Mouse (Mus musculus) forebrain, postnatal 0 days (tissue): ENCODE measurements around the gene Tars2. TPM values are rescaled to one million over a fixed set of nuclear protein-coding genes. Genes with fewer than 3 reads are reported as not detected.

Source experiments
- ATAC-seq: fragments of 200-750 bp; cut with Nextera tagmentation; 2 replicates; pipeline ENCODE4 v1.8.0; 2017; ENCODE audit warnings: mild to moderate bottlenecking, moderate library complexity
- DNase-seq: peaks from one replicate; pipeline ENCODE4 v3.0.0-alpha.2; 2015
- H3K27ac ChIP-seq: fragments of 300-500 bp; sonication (generic); 2 replicates; pipeline ENCODE4 v1.5.1; 2014; ENCODE audit warnings: low read depth, mild to moderate bottlenecking, antibody characterized with exemption, low read length, moderate library complexity, mixed read lengths
- H3K27me3 ChIP-seq: fragments of 300-500 bp; sonication (generic); 2 replicates; pipeline ENCODE4 v1.6.1; 2014; ENCODE audit warnings: mild to moderate bottlenecking, low read length, mixed read lengths; ENCODE audit not compliant: insufficient read depth
- H3K36me3 ChIP-seq: fragments of 300-500 bp; sonication (generic); 2 replicates; pipeline ENCODE4 v1.6.1; 2014; ENCODE audit warnings: mild to moderate bottlenecking, moderate library complexity; ENCODE audit not compliant: insufficient read depth
- H3K4me1 ChIP-seq: fragments of 300-500 bp; sonication (generic); 2 replicates; pipeline ENCODE4 v1.6.1; 2014; ENCODE audit warnings: antibody characterized with exemption; ENCODE audit not compliant: insufficient read depth
- H3K4me2 ChIP-seq: fragments of 300-500 bp; sonication (generic); 2 replicates; pipeline ENCODE4 v1.6.1; 2014; ENCODE audit warnings: low read depth, mild to moderate bottlenecking, moderate library complexity
- H3K4me3 ChIP-seq: fragments of 300-500 bp; sonication (generic); 2 replicates; pipeline ENCODE4 v1.5.1; 2014; ENCODE audit warnings: low read depth, low read length, mixed read lengths
- H3K9ac ChIP-seq: fragments of 300-500 bp; sonication (generic); 2 replicates; pipeline ENCODE4 v1.6.1; 2014; ENCODE audit warnings: mild to moderate bottlenecking
- H3K9me3 ChIP-seq: fragments of 300-500 bp; sonication (generic); 2 replicates; pipeline ENCODE4 v1.6.1; 2016; ENCODE audit warnings: low read length
- CTCF ChIP-seq: sonication (generic); IDR thresholded peaks from 2 replicates; pipeline ENCODE4 v1.5.1; 2016; ENCODE audit warnings: antibody characterized with exemption, control low read depth, low read depth
- WGBS: fragments of 180-500 bp; shearing (Covaris S2); extraction: QIAGEN DNeasy Blood & Tissue Kit; methylation state at CpG from one replicate; pipeline ENCODE4 v1.1.7; 2014; 5-methylcytosine and 5-hydroxymethylcytosine counted together
- polyA plus RNA-seq: library from polyadenylated mRNA; unstranded; fragments of >200 nt; fragmentation: Nextera tagmentation; extraction: Ambion mirVana; gene quantifications from 2 replicates; pipeline ENCODE4 v1.2.1, GENCODE M21; 2015
- total RNA-seq: library from RNA; depleted of rRNA; stranded (reverse); fragments of >200 nt; gene quantifications from 2 replicates; pipeline ENCODE4 v1.2.3, GENCODE M21; 2014

Gene Tars2
- total and polyA plus RNA-seq, 2 experiments from 2014 or later, result 41.2 to 52.6 TPM

- TF ChIP-seq CTCF, result no peak
- H3K4me1 ChIP-seq, result no peaks in the 10 kb centered on the region
- H3K4me2 ChIP-seq, result no peak overlapping the region
- ATAC-seq (no peak), DNase-seq (no peak)
- no peaks in the 10 kb centered on the region for H3K36me3 ChIP-seq
- H3K27ac ChIP-seq, result no peak overlapping the region
- no peaks in the 10 kb centered on the region for H3K27me3 ChIP-seq
- no peaks in the 10 kb centered on the region for H3K9me3 ChIP-seq
- no peak overlapping the region for H3K9ac ChIP-seq
- whole genome bisulfite sequencing, result 91% methylated on average over 7 of the region's 7 CpGs
- H3K4me3 ChIP-seq, result no peak overlapping the region
These were observed 52.5 kb downstream of the Tars2 start for GRCm38 (mm10) chr3:95707497-95707896.

- no peaks in the 10 kb centered on the region for H3K4me1 ChIP-seq
- H3K4me2 ChIP-seq, result no peak overlapping the region
- H3K36me3 ChIP-seq, result no peaks in the 10 kb centered on the region
- no peak for TF ChIP-seq CTCF
- 89% methylated on average over 4 of the region's 4 CpGs for WGBS
- ATAC-seq, result no peak
- H3K27ac ChIP-seq, result no peak overlapping the region
- no peaks in the 10 kb centered on the region for H3K27me3 ChIP-seq
- no peak overlapping the region for H3K4me3 ChIP-seq
- H3K9me3 ChIP-seq, result no peaks in the 10 kb centered on the region
- no peak overlapping the region for H3K9ac ChIP-seq
- no peak for DNase-seq
These were observed 53.7 kb downstream of the Tars2 start for GRCm38 (mm10) chr3:95706273-95706672.

GRCm38 (mm10) chr3:95704612-95705011, 55.4 kb downstream of the Tars2 start:
- no peaks in the 10 kb centered on the region for H3K9me3 ChIP-seq
- no peaks in the 10 kb centered on the region for H3K4me1 ChIP-seq
- no peak for DNase-seq
- H3K27me3 ChIP-seq, result no peaks in the 10 kb centered on the region
- H3K36me3 ChIP-seq, result no peaks in the 10 kb centered on the region
- no peak for TF ChIP-seq CTCF
- H3K4me3 ChIP-seq, result no peak overlapping the region
- H3K9ac ChIP-seq, result no peak overlapping the region
- WGBS, result 87% methylated on average over 4 of the region's 4 CpGs
- no peak overlapping the region for H3K4me2 ChIP-seq
- no peak for ATAC-seq
- H3K27ac ChIP-seq, result no peak overlapping the region

- Histone ChIP-seq H3K9ac (no peak overlapping the region), H3K27ac (no peak overlapping the region), H3K27me3 (no peaks in the 10 kb centered on the region), H3K9me3 (no peaks in the 10 kb centered on the region), H3K4me1 (no peaks in the 10 kb centered on the region), H3K36me3 (no peaks in the 10 kb centered on the region), H3K4me2 (no peak overlapping the region), H3K4me3 (no peak overlapping the region)
- DNase-seq (no peak), ATAC-seq (no peak)
- TF ChIP-seq CTCF, result no peak
- WGBS, result 96% methylated on average over 3 of the region's 3 CpGs
These were observed 56.7 kb downstream of the Tars2 start for GRCm38 (mm10) chr3:95703276-95703675.

GRCm38 (mm10) chr3:95701877-95702540, 58.0 kb downstream of the Tars2 start:
- DNase-seq (peak; percentile 36), ATAC-seq (peak; percentile 93)
- H3K27me3 ChIP-seq, result no peaks in the 10 kb centered on the region
- H3K36me3 ChIP-seq, result no peaks in the 10 kb centered on the region
- H3K4me2 ChIP-seq, result peak overlapping the region; percentile 39
- H3K4me1 ChIP-seq, result no peaks in the 10 kb centered on the region
- whole genome bisulfite sequencing, result 7% methylated on average over 24 of the region's 24 CpGs
- no peak for TF ChIP-seq CTCF
- peak overlapping the region; percentile 33; the same call in 1 of the 2 replicates for H3K9ac ChIP-seq
- H3K27ac ChIP-seq, result no peak overlapping the region
- no peaks in the 10 kb centered on the region for H3K9me3 ChIP-seq
- H3K4me3 ChIP-seq, result peak overlapping the region; percentile 3; the same call in 1 of the 2 replicates

GRCm38 (mm10) chr3:95701085-95701484, 58.9 kb downstream of the Tars2 start:
- DNase-seq (no peak), ATAC-seq (no peak)
- Histone ChIP-seq H3K4me2 (no peak overlapping the region), H3K27ac (no peak overlapping the region), H3K4me1 (no peaks in the 10 kb centered on the region), H3K36me3 (no peaks in the 10 kb centered on the region), H3K27me3 (no peaks in the 10 kb centered on the region), H3K9ac (no peak overlapping the region), H3K9me3 (no peaks in the 10 kb centered on the region), H3K4me3 (no peak overlapping the region)
- WGBS, result 82% methylated on average over 2 of the region's 2 CpGs
- TF ChIP-seq CTCF, result no peak

GRCm38 (mm10) chr3:95700233-95700681, 59.7 kb downstream of the Tars2 start:
- Histone ChIP-seq H3K9ac (no peak overlapping the region), H3K4me1 (no peaks in the 10 kb centered on the region), H3K27ac (no peak overlapping the region), H3K36me3 (no peaks in the 10 kb centered on the region), H3K4me2 (no peak overlapping the region), H3K27me3 (no peaks in the 10 kb centered on the region), H3K4me3 (no peak overlapping the region), H3K9me3 (no peaks in the 10 kb centered on the region)
- DNase-seq, result no peak
- no peak for TF ChIP-seq CTCF
- no peak for ATAC-seq
- WGBS, result 67% methylated on average over 6 of the region's 6 CpGs
